Mouse (Mus musculus) ovary, postnatal 10 days (tissue): ENCODE results near the gene Vwa5a.

Experiments used
- DNase-seq: peaks from one replicate; pipeline ENCODE4 v3.0.0; 2022; ENCODE audit warnings: low spot score

The Vwa5a gene

GRCm38 (mm10) chr9:38718102-38718501 is at the start of gene Vwa5a:
Gene Vwa5a, plus strand, starts transcription at chr9:38718268.
- DNase-seq: no peak

- DNase-seq: no peak
Measured at GRCm38 (mm10) chr9:38672887-38673286, 45.2 kb upstream of the Vwa5a start.

DNA sequence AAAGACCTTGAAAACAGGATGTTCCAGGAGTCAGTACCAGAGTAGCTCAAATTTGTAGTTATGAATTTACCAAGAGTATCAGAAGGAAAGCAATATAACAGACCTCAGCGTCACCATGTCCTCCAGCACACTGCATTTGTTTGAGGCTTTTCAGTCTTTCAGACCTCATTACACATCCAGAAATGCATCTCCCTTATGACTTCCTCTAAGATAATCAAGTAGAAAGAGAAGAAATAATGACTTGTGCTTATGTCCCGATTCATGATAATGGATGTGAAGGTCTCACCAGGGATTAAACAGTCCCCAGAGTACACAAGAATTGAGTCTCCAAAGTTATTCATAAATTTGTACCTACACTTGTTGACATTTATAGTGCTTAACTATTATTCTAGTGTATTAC is 43.6 kb upstream of the Vwa5a start, which contains the start of gene Olfr918:
Gene Olfr918 (minus strand): TSS at position 101 of the 400 bp plus-strand sequence.
- DNase-seq: no peak

- no peak for DNase-seq
Measured at GRCm38 (mm10) chr9:38718927-38719441, 916 bp downstream of the Vwa5a start.

DNA sequence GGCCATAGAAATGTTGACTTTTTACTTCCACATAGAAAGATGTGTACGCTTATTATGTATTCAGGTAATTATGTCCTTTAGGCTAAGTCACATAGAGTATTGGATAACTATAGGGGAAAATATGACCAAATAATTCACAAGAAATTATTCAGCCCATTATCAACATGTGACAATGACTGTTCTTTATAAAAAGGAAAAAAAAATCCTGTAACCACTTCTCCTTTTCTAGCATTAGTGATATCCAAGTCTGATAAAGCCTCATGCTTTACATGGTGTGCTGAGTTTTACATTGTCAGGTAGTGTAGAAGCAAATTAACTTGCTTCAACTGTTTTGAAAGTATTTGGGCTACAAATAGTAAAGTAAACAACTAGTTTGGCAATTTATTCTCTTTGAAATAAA is 6.0 kb downstream of the Vwa5a start:
- DNase-seq: no peak

GRCm38 (mm10) chr9:38728218-38728617 is 10.2 kb downstream of the Vwa5a start:
- no peak for DNase-seq

DNA sequence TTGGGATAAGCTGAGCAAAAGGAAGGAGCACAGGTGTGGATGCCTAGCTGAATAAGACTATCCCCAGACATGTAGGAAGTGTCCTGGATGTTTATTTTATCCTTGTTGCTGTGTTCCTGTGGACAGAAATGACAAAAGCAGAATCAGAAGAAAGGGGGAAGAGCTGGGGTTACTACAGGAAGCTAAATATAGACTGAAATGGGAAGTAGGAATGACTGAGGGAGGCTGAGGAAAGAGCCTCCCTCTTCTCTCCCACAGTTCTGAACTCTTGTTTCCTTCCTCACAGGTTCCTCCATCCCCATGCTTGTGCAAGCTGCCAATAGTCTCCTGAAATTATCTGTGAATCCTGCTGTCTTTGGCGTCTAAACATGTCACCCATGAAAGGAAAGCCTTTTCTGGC is 23.3 kb downstream of the Vwa5a start:
- DNase-seq: no peak

- no peak for DNase-seq
Measured at GRCm38 (mm10) chr9:38744619-38745315, 26.7 kb downstream of the Vwa5a start.

GRCm38 (mm10) chr9:38751999-38752398 is 33.9 kb downstream of the Vwa5a start, which contains the start of gene Olfr920:
Gene Olfr920, plus strand, starts transcription at chr9:38752299.
- no peak for DNase-seq

DNA sequence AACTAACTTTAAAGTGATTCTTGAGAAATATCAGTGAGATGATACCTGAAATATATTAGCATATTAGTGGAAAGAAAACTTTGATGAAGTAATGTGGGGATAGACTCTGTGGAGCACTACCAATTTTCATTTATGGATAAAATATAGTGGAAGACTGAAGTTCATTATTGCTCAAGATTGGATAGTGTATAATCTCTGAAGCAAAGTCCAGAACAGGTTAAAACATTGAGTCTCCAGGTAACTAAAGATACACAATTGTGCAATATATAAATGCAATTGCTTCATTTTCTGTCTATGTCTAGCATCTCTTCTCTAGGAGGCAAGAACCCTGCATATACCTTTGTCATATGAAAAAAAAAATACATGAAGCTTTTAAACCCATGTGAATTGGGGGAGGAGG is 54.7 kb downstream of the Vwa5a start, which contains the start of gene Olfr921:
Gene Olfr921 (plus strand): TSS at position 301 of the 400 bp plus-strand sequence.
- DNase-seq: no peak

DNA sequence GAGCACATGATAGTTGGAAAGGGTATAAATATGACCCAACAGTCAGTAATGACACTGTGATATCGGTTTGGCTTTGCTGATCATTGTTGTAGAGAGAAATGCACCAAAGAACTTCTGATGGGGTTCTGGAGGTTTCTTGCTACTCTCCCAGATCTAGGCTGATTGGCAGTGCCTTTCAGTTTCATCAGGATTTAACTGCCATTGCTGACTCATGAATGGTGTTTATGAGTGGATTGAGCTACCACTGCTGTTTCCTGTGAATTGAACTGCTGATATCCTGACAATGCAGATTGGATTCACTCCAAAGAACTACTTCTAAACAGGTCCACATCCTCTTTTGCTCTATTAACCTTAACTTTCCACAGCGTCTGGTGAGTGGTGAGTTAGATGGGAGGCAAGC is 74.6 kb downstream of the Vwa5a start:
- DNase-seq: no peak
